Mouse (Mus musculus): ENCODE data around the gene Spryd4.
"Not testable (repeated sequence)": the region's sequence is repeated elsewhere in the genome, so short reads cannot be mapped to it uniquely, and the experiment has no call there.

The Spryd4 gene

GRCm38 (mm10) chr10:128185959-128186358 lies 25.6 kb downstream of the Spryd4 start:
- DNase-seq, result peak; percentile 81 to 84

GRCm38 (mm10) chr10:128185277-128185940 lies 26.2 kb downstream of the Spryd4 start:
- DNase-seq, result no peak

- no peak for DNase-seq
These were observed 27.3 kb downstream of the Spryd4 start for GRCm38 (mm10) chr10:128184296-128184695.

- DNase-seq, result no peak
These were observed 31.6 kb downstream of the Spryd4 start, which contains the start of gene Rbms2 for GRCm38 (mm10) chr10:128179989-128180388. Rbms2 (minus strand) TSS chr10:128180297.

- DNase-seq, result no peak
These were observed 34.3 kb downstream of the Spryd4 start for GRCm38 (mm10) chr10:128177316-128177715.

GRCm38 (mm10) chr10:128175996-128176755 lies 35.4 kb downstream of the Spryd4 start:
- DNase-seq, result peak; percentile 67 to 73

- DNase-seq, result no peak
These were observed 36.3 kb downstream of the Spryd4 start for GRCm38 (mm10) chr10:128175302-128175701.

GRCm38 (mm10) chr10:128171348-128171747 lies 40.3 kb downstream of the Spryd4 start:
- not testable (repeated sequence) for DNase-seq

- no peak for DNase-seq
These were observed 44.5 kb downstream of the Spryd4 start for GRCm38 (mm10) chr10:128167091-128167490.

GRCm38 (mm10) chr10:128165726-128166125 lies 45.9 kb downstream of the Spryd4 start:
- DNase-seq, result not testable (repeated sequence)

Data from cerebellum, postnatal 36 days (tissue).